ENCODE assay signal across 22 mouse cellular contexts in the genomic region with DNA sequence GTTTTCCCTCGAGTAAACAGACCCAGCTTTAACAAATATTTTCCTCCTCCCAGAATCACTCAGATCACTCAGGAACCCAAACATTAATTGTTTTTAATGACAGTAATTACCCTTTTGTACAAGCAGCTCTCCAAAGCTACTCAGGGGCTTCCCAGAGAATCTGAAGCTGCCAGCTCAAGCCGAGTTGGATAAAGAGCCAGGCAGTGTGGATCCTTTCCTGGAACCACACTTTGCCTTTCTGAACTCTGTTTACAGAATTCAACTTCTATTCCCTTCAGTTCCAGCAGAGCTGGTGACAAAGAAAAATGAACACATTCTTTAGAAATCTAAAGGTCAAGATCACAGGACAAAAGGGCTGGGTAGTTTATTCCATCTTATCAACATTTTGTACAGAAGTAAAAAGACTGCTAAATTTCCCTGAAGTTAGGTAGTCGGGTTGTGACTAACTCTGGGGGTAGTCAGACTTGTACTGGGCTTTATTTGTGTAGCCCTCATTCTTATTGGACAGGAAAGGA.
DNase-seq lines count a peak whose midpoint lies in the region; ATAC-seq and TF ChIP-seq lines count a peak whose summit lies in the region.
"Had no signal": no experiment of that assay in that cellular context is flagged by ENCODE, and none has a peak within 500 bp of the region (broad histone marks: within the 10 kb centered on the region; RNA-seq: fewer than 3 reads in every experiment).

No protein-coding gene starts in this region.

- H3K4me3 ChIP-seq in lung, adult 2 months (replicated peaks; ENCODE audit: extremely low read depth, low read depth, low read length), result no peak overlapping the region
- no peak overlapping the region for H3K4me3 ChIP-seq in lung, embryonic 15.5 days
- H3K4me3 ChIP-seq in small intestine, adult 2 months (ENCODE audit: low read depth, low read length), result no peak overlapping the region
- H3K4me3 ChIP-seq: embryonic facial prominence, embryonic 13.5 days; heart, adult 2 months; heart, embryonic 15.5 days; limb, embryonic 15.5 days; megakaryocyte, embryonic 14.5 days had no signal

- peak; percentile 41 for DNase-seq in adrenal gland, adult 2 months
- no peak for DNase-seq in adrenal gland, postnatal 4 days (ENCODE audit: low spot score in 2 of 2)
- peak; percentile 27 to 36 for DNase-seq in lung, adult 18-20 months
- DNase-seq in lung, adult 2 months, result no peak
- DNase-seq in testis, postnatal 14 days (ENCODE audit: low spot score), result no peak
- no peak for DNase-seq in frontal cortex, adult 2 months (ENCODE audit: extremely low spot score in 1 of 2, low spot score in 1 of 2)
- DNase-seq: cerebellum, adult 11 months; cerebellum, postnatal 10 days; gastrocnemius, postnatal 14 days; heart, adult 2 months; midbrain, embryonic 14.5 days; thymus, adult 18-20 months had no signal

- H3K4me1 ChIP-seq in lung, adult 2 months (ENCODE audit: control insufficient read depth, insufficient read depth, low read length), result peaks cover 2% of the 10 kb centered on the region; the same call in 1 of the 2 replicates
- H3K4me1 ChIP-seq in lung, embryonic 15.5 days, result peaks cover 8% of the 10 kb centered on the region; the same call in 1 of the 2 replicates
- H3K4me1 ChIP-seq in small intestine, adult 2 months (ENCODE audit: control insufficient read depth, insufficient read depth, insufficient read length, low read length), result 0 out of 2 replicates have a peak, but pooled peaks cover 2% of the 10 kb centered on the region
- H3K4me1 ChIP-seq: embryonic facial prominence, embryonic 13.5 days; heart, embryonic 15.5 days; limb, embryonic 15.5 days; megakaryocyte, embryonic 14.5 days had no signal

- H3K36me3 ChIP-seq in lung, embryonic 15.5 days, result no peaks in the 10 kb centered on the region
- H3K36me3 ChIP-seq in small intestine, adult 2 months (ENCODE audit: control insufficient read depth, insufficient read depth, low read length), result no peaks in the 10 kb centered on the region
- H3K36me3 ChIP-seq: embryonic facial prominence, embryonic 13.5 days; heart, embryonic 15.5 days; limb, embryonic 15.5 days had no signal

- no peak for TF ChIP-seq CTCF in lung, adult 2 months (IDR thresholded peaks at IDR 0.05; ENCODE audit: insufficient read depth, low read length)
- TF ChIP-seq CTCF in small intestine, adult 2 months (IDR thresholded peaks at IDR 0.05; ENCODE audit: extremely low read depth, insufficient read length, insufficient replicate concordance, low read depth, low read length), result no peak

- H3K27ac ChIP-seq in lung, embryonic 15.5 days, result 0 out of 2 replicates have a peak overlapping the region, but pooled peaks have one; percentile 19
- H3K27ac ChIP-seq in small intestine, adult 2 months (ENCODE audit: insufficient read depth, low read depth, low read length), result peak overlapping the region; percentile 51; the same call in 1 of the 2 replicates
- H3K27ac ChIP-seq: embryonic facial prominence, embryonic 13.5 days; heart, adult 2 months; heart, embryonic 15.5 days; limb, embryonic 15.5 days had no signal

- H3K9ac ChIP-seq in lung, embryonic 15.5 days, result no peak overlapping the region
- H3K9ac ChIP-seq: embryonic facial prominence, embryonic 13.5 days; heart, embryonic 15.5 days; limb, embryonic 15.5 days had no signal

- H3K9me3 ChIP-seq in lung, embryonic 15.5 days, result no peaks in the 10 kb centered on the region
- H3K9me3 ChIP-seq: embryonic facial prominence, embryonic 13.5 days; heart, embryonic 15.5 days; limb, embryonic 15.5 days; megakaryocyte, embryonic 14.5 days had no signal

- 11% methylated on average over 3 of the region's 3 CpGs for WGBS in lung, adult 2 months
- 7% methylated on average over 3 of the region's 3 CpGs for WGBS in lung, embryonic 15.5 days
- WGBS in small intestine, adult 2 months, result 20% methylated on average over 3 of the region's 3 CpGs

- no peak for TF ChIP-seq POLR2A in lung, adult 2 months (IDR thresholded peaks at IDR 0.05; ENCODE audit: borderline replicate concordance, extremely low read depth, low read depth, low read length)
- TF ChIP-seq POLR2A in small intestine, adult 2 months (IDR thresholded peaks at IDR 0.05; ENCODE audit: low read depth, low read length), result no peak

- ATAC-seq in lung, embryonic 15.5 days (ENCODE audit: borderline replicate concordance, extremely low read depth, low FRiP score, low TSS enrichment), result no peak
- ATAC-seq: activated CD4-positive, CD25-positive, alpha-beta regulatory T cell, adult 4 months; CD4-positive, CD25-positive, alpha-beta regulatory T cell, adult 4 months; hindbrain, embryonic 16.5 days; intestine, embryonic 16.5 days had no signal

- no peak overlapping the region for H3K4me2 ChIP-seq in lung, embryonic 15.5 days
- H3K4me2 ChIP-seq: embryonic facial prominence, embryonic 13.5 days; heart, embryonic 15.5 days; limb, embryonic 15.5 days had no signal

- H3K27me3 ChIP-seq in lung, embryonic 15.5 days, result no peaks in the 10 kb centered on the region
- H3K27me3 ChIP-seq in small intestine, adult 2 months (ENCODE audit: control insufficient read depth, insufficient read depth, low read length), result no peaks in the 10 kb centered on the region
- H3K27me3 ChIP-seq: embryonic facial prominence, embryonic 13.5 days; heart, embryonic 15.5 days; limb, embryonic 15.5 days had no signal

Comparison
In these comparisons a context has a peak if more than half of its experiments do, and no peak if none do; other contexts are left out.
1. DNase-seq: peak in adrenal gland, adult 2 months (single experiment) and lung, adult 18-20 months (2 of 2); none in adrenal gland, postnatal 4 days (0 of 2), lung, adult 2 months (single experiment), testis, postnatal 14 days (single experiment) and frontal cortex, adult 2 months (0 of 2).